Mouse (Mus musculus) midbrain, embryonic 12.5 days (tissue): ENCODE results near the gene Unc45a. TPM values are rescaled to one million over a fixed set of nuclear protein-coding genes. Genes with fewer than 3 reads are reported as not detected.

Experiments
- ATAC-seq: fragments of 200-750 bp; cut with Nextera tagmentation; 2 replicates; pipeline ENCODE4 v1.8.0; 2017; ENCODE audit warnings: low read depth, moderate TSS enrichment, moderate library complexity; ENCODE audit not compliant: low FRiP score
- H3K27ac ChIP-seq: fragments of 300-500 bp; sonication (generic); replicated peaks from 2 replicates; pipeline ENCODE4 v1.5.1; 2016; ENCODE audit warnings: mild to moderate bottlenecking
- H3K27me3 ChIP-seq: fragments of 300-500 bp; sonication (generic); 2 replicates; pipeline ENCODE4 v1.6.1; 2016; ENCODE audit warnings: mild to moderate bottlenecking
- H3K36me3 ChIP-seq: fragments of 300-500 bp; sonication (generic); 2 replicates; pipeline ENCODE4 v1.6.1; 2016
- H3K4me1 ChIP-seq: fragments of 300-500 bp; sonication (generic); 2 replicates; pipeline ENCODE4 v1.6.1; 2016
- H3K4me2 ChIP-seq: fragments of 300-500 bp; sonication (generic); replicated peaks from 2 replicates; pipeline ENCODE4 v1.6.1; 2016; ENCODE audit warnings: mild to moderate bottlenecking, moderate library complexity
- H3K4me3 ChIP-seq: fragments of 300-500 bp; sonication (generic); 2 replicates; pipeline ENCODE4 v1.5.1; 2016; ENCODE audit warnings: mild to moderate bottlenecking
- H3K9ac ChIP-seq: fragments of 300-500 bp; sonication (generic); replicated peaks from 2 replicates; pipeline ENCODE4 v1.6.1; 2016; ENCODE audit warnings: mild to moderate bottlenecking, moderate library complexity
- H3K9me3 ChIP-seq: fragments of 300-500 bp; sonication (generic); 2 replicates; pipeline ENCODE4 v1.6.1; 2016; ENCODE audit warnings: mild to moderate bottlenecking
- WGBS: fragments of 180-500 bp; shearing (Covaris S2); methylation state at CpG from one replicate; pipeline ENCODE4 v1.1.7; 2016; 5-methylcytosine and 5-hydroxymethylcytosine counted together
- polyA plus RNA-seq: library from polyadenylated mRNA; unstranded; fragments of >200 nt; fragmentation: Nextera tagmentation; extraction: Ambion mirVana; gene quantifications from 2 replicates; pipeline ENCODE4 v1.2.1, GENCODE M21; 2016

Unc45a gene
- polyA plus RNA-seq, 1 experiment from 2014 or later, result 54.9 TPM

GRCm38 (mm10) chr7:80360435-80360834 is 19.6 kb upstream of the Unc45a start:
- H3K4me1 ChIP-seq, result peaks cover 12% of the 10 kb centered on the region
- WGBS, result 79% methylated on average over 3 of the region's 3 CpGs
- H3K4me2 ChIP-seq, result no peak overlapping the region
- H3K27me3 ChIP-seq, result no peaks in the 10 kb centered on the region
- H3K9me3 ChIP-seq, result no peaks in the 10 kb centered on the region
- H3K4me3 ChIP-seq, result no peak overlapping the region
- ATAC-seq, result no peak
- H3K9ac ChIP-seq, result no peak overlapping the region
- peaks cover 94% of the 10 kb centered on the region for H3K36me3 ChIP-seq
- no peak overlapping the region for H3K27ac ChIP-seq

DNA sequence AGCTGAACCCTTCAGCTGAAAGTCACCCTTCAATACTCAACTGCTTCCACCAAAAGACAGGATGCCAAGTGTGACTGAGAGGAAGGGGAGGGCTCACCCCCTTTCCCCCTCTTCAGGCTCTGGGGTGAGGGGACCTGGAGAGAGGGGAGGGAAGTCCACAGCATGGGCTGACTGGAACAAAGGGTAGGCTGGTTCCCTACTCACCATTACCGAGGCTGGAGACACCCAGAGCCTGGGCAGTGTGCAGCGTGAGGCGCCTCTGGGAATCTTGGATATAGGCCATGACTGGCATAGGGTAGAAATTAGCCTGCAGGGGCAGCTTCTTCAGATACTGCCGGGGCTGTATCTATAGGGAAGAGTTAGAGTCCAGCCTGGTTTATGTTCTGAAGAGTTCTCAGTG is 17.2 kb upstream of the Unc45a start:
- peaks cover 86% of the 10 kb centered on the region for H3K36me3 ChIP-seq
- 73% methylated on average over 4 of the region's 4 CpGs for WGBS

DNA sequence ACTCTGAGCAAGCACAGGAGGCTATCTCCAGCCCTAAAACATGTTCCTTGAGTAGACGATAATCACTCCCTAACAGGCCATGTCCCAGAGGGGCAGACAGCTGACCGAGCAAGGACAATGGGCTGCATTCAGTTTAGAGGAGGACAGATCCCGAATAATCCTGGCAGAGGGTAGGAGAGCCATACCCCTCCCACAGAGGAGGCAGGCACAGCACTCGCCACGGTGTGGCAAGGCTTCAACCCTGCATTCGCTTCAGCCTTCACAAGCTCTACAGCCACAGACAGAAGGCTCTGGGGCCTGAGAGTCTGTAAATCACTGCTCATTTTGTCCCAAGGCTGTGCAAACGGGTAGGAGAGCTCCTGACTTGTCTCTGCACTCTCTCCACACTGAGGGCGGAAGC is 16.4 kb upstream of the Unc45a start:
- H3K27me3 ChIP-seq, result no peaks in the 10 kb centered on the region
- no peaks in the 10 kb centered on the region for H3K9me3 ChIP-seq
- H3K36me3 ChIP-seq, result peaks cover 86% of the 10 kb centered on the region
- no peak overlapping the region for H3K4me3 ChIP-seq
- H3K9ac ChIP-seq, result peak overlapping the region; percentile 28; the same call in 1 of the 2 replicates
- H3K4me1 ChIP-seq, result peaks cover 12% of the 10 kb centered on the region
- ATAC-seq, result no peak
- WGBS, result 24% methylated on average over 8 of the region's 8 CpGs
- H3K27ac ChIP-seq, result peak overlapping the region; percentile 68
- H3K4me2 ChIP-seq, result no peak overlapping the region

More for the DNA sequence above, 17.2 kb upstream of the Unc45a start:
- no peak overlapping the region for H3K4me2 ChIP-seq
- peaks cover 12% of the 10 kb centered on the region for H3K4me1 ChIP-seq
- ATAC-seq, result no peak
- no peak overlapping the region for H3K27ac ChIP-seq
- no peak overlapping the region for H3K4me3 ChIP-seq
- no peaks in the 10 kb centered on the region for H3K27me3 ChIP-seq
- no peak overlapping the region for H3K9ac ChIP-seq
- no peaks in the 10 kb centered on the region for H3K9me3 ChIP-seq

GRCm38 (mm10) chr7:80356351-80356750 is 15.5 kb upstream of the Unc45a start:
- Histone ChIP-seq H3K4me2 (no peak overlapping the region), H3K9me3 (no peaks in the 10 kb centered on the region), H3K4me3 (no peak overlapping the region), H3K27ac (peak overlapping the region; percentile 68; the same call in 1 of the 2 replicates), H3K4me1 (peaks cover 12% of the 10 kb centered on the region), H3K36me3 (peaks cover 84% of the 10 kb centered on the region), H3K9ac (0 out of 2 replicates have a peak overlapping the region, but pooled peaks have one; percentile 28), H3K27me3 (no peaks in the 10 kb centered on the region)
- ATAC-seq, result no peak
- WGBS, result 88% methylated on average over 13 of the region's 13 CpGs

- H3K27me3 ChIP-seq, result no peaks in the 10 kb centered on the region
- peaks cover 70% of the 10 kb centered on the region for H3K36me3 ChIP-seq
- no peak overlapping the region for H3K4me2 ChIP-seq
- H3K9me3 ChIP-seq, result no peaks in the 10 kb centered on the region
- H3K4me1 ChIP-seq, result peaks cover 12% of the 10 kb centered on the region
- H3K27ac ChIP-seq, result no peak overlapping the region
- ATAC-seq, result no peak
- 95% methylated on average over 8 of the region's 8 CpGs for WGBS
- 0 out of 2 replicates have a peak overlapping the region, but pooled peaks have one; percentile 13 for H3K9ac ChIP-seq
- H3K4me3 ChIP-seq, result no peak overlapping the region
These were observed 12.1 kb upstream of the Unc45a start for GRCm38 (mm10) chr7:80352920-80353319.

- no peak for ATAC-seq
- H3K36me3 ChIP-seq, result peaks cover 50% of the 10 kb centered on the region
These were observed 10.0 kb upstream of the Unc45a start for GRCm38 (mm10) chr7:80350808-80351207.

DNA sequence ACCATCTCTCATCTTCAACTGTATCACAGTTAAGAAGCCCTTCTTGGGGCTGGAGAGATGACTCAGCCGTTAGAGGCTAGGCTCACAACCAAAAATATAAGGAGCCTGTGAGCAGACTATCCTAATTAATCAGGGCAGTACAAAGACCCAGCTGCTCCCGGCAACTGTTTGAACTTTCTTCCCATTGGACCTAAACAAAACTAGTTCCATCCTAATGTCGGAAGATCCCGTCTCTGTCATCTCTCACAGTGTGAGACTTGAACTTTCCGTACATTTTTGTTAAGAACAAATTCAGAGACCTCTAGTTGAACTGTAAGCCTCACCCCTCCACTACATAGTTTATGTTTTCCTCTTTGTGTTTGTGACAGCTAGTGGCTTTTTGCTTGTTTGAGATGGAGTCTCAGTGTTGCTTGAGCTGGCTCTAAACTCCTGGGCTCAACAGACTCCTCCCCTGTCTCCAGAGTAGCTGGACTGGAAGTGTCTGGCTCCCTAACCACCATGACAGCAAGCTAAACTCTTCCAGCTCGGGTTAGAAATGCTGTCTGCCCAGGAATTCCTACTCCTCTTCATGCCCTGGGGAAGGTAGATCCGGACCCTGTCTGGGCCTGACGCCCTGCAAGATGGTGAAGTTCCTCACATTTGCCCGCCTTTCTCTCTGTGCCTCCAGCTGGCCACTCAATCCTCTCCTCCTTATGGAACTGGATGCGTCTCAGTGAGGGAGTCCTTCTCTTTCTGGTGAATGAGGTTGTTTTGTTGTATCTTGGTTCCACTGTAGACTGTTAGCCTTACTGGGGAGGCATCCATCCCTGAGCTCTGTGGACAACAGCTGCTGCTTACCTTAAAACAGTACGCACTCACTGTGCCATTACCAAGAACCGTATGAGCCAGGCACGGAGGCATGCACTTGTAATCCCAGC is 7.1 kb upstream of the Unc45a start:
- ATAC-seq, result no peak
- WGBS, result 74% methylated on average over 13 of the region's 13 CpGs
- Histone ChIP-seq H3K36me3 (peaks cover 33% of the 10 kb centered on the region), H3K27ac (peak overlapping the region; percentile 46; the same call in 1 of the 2 replicates), H3K4me1 (peaks cover 7% of the 10 kb centered on the region), H3K27me3 (no peaks in the 10 kb centered on the region), H3K9ac (no peak overlapping the region), H3K4me2 (no peak overlapping the region), H3K9me3 (no peaks in the 10 kb centered on the region), H3K4me3 (no peak overlapping the region)

More at GRCm38 (mm10) chr7:80350808-80351207, 10.0 kb upstream of the Unc45a start:
- Histone ChIP-seq H3K27me3 (no peaks in the 10 kb centered on the region), H3K4me2 (no peak overlapping the region), H3K9ac (no peak overlapping the region), H3K9me3 (no peaks in the 10 kb centered on the region), H3K4me3 (no peak overlapping the region), H3K27ac (no peak overlapping the region), H3K4me1 (no peaks in the 10 kb centered on the region)
- 83% methylated on average over 2 of the region's 2 CpGs for WGBS

GRCm38 (mm10) chr7:80346830-80347229 is 6.0 kb upstream of the Unc45a start:
- H3K9me3 ChIP-seq, result no peaks in the 10 kb centered on the region
- H3K27ac ChIP-seq, result no peak overlapping the region
- peaks cover 23% of the 10 kb centered on the region for H3K36me3 ChIP-seq
- no peak overlapping the region for H3K4me2 ChIP-seq
- H3K4me3 ChIP-seq, result no peak overlapping the region
- no peak overlapping the region for H3K9ac ChIP-seq
- WGBS, result 95% methylated on average over 5 of the region's 5 CpGs
- peaks cover 17% of the 10 kb centered on the region for H3K4me1 ChIP-seq
- no peaks in the 10 kb centered on the region for H3K27me3 ChIP-seq
- ATAC-seq, result no peak

DNA sequence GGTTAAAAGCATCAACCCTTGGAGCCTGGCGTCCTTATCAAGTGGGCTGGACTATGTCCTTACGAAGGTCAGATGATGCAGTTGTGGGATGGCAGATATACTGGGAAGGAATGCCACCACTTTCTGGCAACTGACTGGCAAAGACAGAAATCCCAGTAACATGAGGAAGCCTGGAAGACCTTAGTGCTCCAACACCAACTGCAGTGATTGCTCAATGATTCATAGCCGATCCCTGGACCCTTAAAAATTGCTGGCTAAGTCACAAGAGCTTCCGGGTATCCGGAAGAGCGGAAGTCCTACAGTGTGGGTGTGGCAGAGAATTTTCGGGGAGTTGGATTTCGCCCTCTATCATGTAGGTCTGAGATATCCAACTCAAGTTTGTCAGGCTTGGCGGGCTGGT is 5.4 kb upstream of the Unc45a start:
- Histone ChIP-seq H3K9ac (no peak overlapping the region), H3K4me3 (no peak overlapping the region), H3K27me3 (no peaks in the 10 kb centered on the region), H3K4me1 (peaks cover 24% of the 10 kb centered on the region), H3K36me3 (peaks cover 18% of the 10 kb centered on the region), H3K9me3 (no peaks in the 10 kb centered on the region), H3K27ac (no peak overlapping the region), H3K4me2 (no peak overlapping the region)
- 94% methylated on average over 9 of the region's 9 CpGs for WGBS
- no peak for ATAC-seq

DNA sequence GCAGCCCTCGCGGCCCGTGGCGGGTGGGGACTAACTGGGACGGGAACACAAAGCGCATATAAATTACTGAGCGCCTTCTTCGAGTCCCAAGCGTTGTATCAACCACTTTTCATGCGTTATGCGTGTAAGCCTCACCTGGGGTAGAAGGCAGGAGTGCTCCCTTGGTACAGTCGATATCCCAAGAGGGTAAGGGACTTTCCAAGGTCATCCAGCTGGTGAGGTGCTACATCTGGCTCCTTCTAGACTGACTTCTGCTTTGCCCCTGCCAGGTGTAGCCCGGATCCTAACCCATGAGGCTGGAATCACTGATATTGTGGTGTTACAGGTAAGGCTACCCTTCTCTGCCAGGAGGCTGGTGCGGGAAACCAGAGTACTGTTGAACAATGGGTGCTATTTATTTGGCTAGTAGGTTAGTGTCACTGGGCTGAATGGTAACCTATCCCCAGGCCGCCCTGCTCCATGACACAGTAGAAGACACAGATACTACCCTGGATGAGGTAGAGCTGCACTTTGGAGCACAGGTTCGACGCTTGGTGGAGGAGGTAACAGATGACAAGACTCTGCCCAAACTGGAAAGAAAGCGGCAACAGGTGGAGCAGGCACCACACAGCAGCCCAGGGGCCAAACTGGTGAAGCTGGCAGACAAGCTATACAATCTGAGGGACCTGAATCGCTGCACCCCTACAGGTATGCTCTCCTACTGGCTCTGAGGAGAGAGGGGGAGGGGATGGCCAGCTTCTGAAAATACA is 2.6 kb upstream of the Unc45a start:
- Histone ChIP-seq H3K4me3 (peak overlapping the region; percentile 60), H3K4me1 (peaks cover 44% of the 10 kb centered on the region), H3K27me3 (no peaks in the 10 kb centered on the region), H3K9ac (peak overlapping the region; percentile 80), H3K9me3 (no peaks in the 10 kb centered on the region), H3K4me2 (peak overlapping the region; percentile 81), H3K36me3 (peaks cover 3% of the 10 kb centered on the region; the same call in 1 of the 2 replicates), H3K27ac (peak overlapping the region; percentile 75)
- no peak for ATAC-seq
- 28% methylated on average over 19 of the region's 19 CpGs for WGBS

DNA sequence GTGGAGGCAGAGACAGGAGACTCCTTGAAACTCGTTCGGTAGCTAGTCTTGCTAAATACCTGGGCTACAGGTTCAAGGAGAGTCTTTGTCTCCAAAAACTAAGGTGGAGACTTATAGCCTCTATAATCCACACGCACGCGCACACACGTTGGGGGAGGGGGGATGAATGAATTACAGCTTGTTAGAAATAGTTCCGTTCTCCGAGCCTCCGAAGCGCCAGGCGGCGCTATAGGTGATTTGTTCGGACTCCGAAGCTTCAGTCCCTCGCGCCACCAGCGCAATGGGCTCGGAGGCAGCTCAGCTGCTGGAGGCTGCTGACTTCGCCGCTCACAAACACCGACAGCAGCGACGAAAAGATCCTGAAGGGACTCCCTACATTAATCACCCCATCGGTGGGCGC is 2.1 kb upstream of the Unc45a start, which contains the start of gene Hddc3:
Gene Hddc3 (plus strand): TSS at position 247 of the 400 bp plus-strand sequence.
- Histone ChIP-seq H3K27ac (peak within 1 kb of the TSS; percentile 75), H3K4me3 (peak within 1 kb of the TSS; percentile 60), H3K4me1 (peaks cover 48% of the 10 kb centered on the region), H3K36me3 (peaks cover 4% of the 10 kb centered on the region; the same call in 1 of the 2 replicates), H3K27me3 (no peaks in the 10 kb centered on the region), H3K9me3 (no peaks in the 10 kb centered on the region), H3K9ac (peak within 1 kb of the TSS; percentile 80), H3K4me2 (peak within 1 kb of the TSS; percentile 81)
- under 1% methylated on average over 25 of the region's 25 CpGs for WGBS
- peak; percentile 9; the same call in 1 of the 2 replicates for ATAC-seq

DNA sequence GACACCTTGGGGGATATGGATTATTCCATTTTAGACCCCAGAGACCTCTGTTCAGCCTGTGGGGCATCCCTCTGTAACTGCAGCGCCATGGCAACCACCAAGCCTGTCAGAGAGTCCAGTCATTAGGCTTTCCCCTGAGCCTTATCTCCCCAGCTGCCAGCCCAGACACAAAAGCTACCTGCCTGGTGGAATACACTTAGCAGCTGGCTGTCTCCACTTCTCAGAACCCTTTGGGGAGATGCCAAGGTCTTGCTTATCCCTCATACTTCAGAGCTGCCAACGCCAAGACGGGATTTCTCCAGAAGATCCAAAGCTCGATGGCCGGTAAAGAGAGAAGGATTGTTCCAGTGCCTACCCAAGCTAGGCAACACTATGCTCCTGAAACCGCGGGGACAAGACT is 988 bp upstream of the Unc45a start:
- Histone ChIP-seq H3K36me3 (peaks cover 15% of the 10 kb centered on the region), H3K4me2 (0 out of 2 replicates have a peak overlapping the region, but pooled peaks have one; percentile 86), H3K4me3 (no peak overlapping the region), H3K9ac (no peak overlapping the region), H3K9me3 (no peaks in the 10 kb centered on the region), H3K4me1 (peaks cover 52% of the 10 kb centered on the region), H3K27ac (no peak overlapping the region), H3K27me3 (no peaks in the 10 kb centered on the region)
- 74% methylated on average over 7 of the region's 7 CpGs for WGBS
- ATAC-seq, result no peak
